Mouse (Mus musculus): ENCODE measurements at regions not wholly inside any gene's neighbourhood (a gene's known extent, or its start where the extent isn't known, plus 50 kb on each side); places are given as distances from the start of the nearest gene placed in this dataset.

DNA sequence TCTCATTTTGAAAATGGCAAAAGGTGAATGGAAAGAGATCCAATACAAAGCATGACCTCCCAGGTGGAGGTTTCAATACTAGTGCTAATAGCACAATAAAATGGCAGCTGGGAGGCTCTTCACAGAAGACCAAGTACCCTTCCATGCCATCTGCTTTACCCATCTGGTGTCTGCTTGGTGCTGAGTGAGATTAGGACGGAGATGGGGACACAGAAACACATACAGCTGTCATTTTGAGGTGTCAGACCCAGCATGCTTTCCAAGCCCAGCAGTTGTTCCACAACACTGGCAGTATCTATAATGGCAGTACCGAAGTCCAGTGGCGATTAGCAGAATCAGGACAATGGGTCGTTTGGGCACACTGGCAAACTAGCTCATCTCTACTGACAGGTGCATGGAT, 118.9 kb upstream of the 1700064H15Rik start:
- Histone ChIP-seq H3K27ac (replicated peaks) (no peak overlapping the region), H3K9me3 (replicated peaks) (no peaks in the 10 kb centered on the region), H3K9ac (no peak overlapping the region), H3K4me1 (no peaks in the 10 kb centered on the region), H3K4me2 (replicated peaks) (no peak overlapping the region), H3K27me3 (no peaks in the 10 kb centered on the region), H3K4me3 (replicated peaks) (no peak overlapping the region), H3K36me3 (no peaks in the 10 kb centered on the region)
- 78% methylated on average over 4 of the region's 4 CpGs for WGBS
- ATAC-seq (ENCODE audit: insufficient number of reproducible peaks, low FRiP score, low TSS enrichment, low read depth) = no peak

DNA sequence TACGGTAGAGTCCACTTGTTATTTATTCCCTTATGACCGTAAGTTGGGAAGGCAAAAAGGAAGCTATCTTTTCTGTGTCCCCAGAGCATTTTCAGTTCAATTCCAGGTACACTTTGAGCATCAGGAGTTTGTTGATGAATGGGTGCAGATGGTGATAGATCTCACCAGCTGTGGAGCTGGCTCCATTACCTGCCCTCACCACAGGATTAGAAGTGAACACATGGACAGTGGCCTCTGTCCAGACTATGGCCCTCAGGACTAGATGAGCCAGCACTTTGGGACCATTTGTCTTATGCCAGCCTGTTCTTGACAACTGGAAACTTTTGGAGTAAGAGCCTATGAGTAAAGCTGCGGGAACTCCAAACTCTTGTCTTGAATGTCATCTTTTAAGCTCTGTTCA, 123.5 kb upstream of the 1700064H15Rik start:
- Histone ChIP-seq H3K27ac (replicated peaks) (no peak overlapping the region), H3K4me3 (replicated peaks) (no peak overlapping the region), H3K9me3 (replicated peaks) (no peaks in the 10 kb centered on the region), H3K9ac (no peak overlapping the region), H3K4me1 (no peaks in the 10 kb centered on the region), H3K4me2 (replicated peaks) (no peak overlapping the region), H3K27me3 (no peaks in the 10 kb centered on the region), H3K36me3 (no peaks in the 10 kb centered on the region)
- WGBS = 90% methylated on average over 3 of the region's 3 CpGs
- no peak for ATAC-seq (ENCODE audit: insufficient number of reproducible peaks, low FRiP score, low TSS enrichment, low read depth)

DNA sequence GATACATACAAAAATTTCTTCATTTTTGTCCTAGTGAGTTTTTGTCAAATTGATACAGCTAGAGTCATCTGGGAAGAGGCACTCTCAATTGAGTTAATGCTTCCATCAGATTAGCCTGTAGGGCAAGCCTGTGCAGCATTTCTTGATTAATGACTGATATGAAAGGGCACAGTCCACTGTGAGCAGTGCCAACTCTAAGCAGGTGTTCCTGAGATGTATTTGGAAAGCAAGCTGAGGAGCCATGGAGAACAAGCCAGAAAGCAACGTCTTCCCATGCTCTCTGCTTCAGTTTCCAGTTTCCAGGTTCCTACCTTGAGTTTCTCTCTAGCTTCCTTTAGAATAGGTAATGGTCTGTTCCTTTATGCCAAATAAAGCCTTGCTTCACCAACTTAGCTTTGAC, 125.5 kb upstream of the 1700064H15Rik start:
- no peak for ATAC-seq (ENCODE audit: insufficient number of reproducible peaks, low FRiP score, low TSS enrichment, low read depth)
- no peaks in the 10 kb centered on the region for H3K27me3 ChIP-seq
- H3K36me3 ChIP-seq = no peaks in the 10 kb centered on the region
- no peak overlapping the region for H3K4me2 ChIP-seq (replicated peaks)
- H3K9ac ChIP-seq = no peak overlapping the region
- WGBS = 72% methylated on average over 1 of the region's 1 CpGs
- H3K4me3 ChIP-seq (replicated peaks) = no peak overlapping the region
- H3K4me1 ChIP-seq = no peaks in the 10 kb centered on the region
- H3K9me3 ChIP-seq (replicated peaks) = no peaks in the 10 kb centered on the region
- H3K27ac ChIP-seq (replicated peaks) = no peak overlapping the region

DNA sequence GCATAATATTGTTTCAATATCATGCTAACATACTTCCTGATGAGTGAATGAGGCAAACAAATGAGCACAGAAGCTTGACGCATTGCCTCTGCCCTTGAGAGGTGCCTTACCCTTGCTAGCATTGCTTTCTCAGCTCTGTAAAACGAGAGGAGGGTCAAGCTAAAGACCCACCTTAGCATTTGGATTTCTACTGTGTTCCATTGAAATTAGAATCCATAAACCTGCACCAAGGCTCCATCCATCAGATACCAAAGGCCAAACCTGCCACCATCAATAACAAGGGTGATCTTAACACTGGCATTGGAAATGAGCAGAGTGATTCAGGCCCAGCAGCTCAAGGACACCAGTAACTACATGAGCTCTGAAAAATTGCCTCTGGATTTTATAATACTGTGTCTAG, 126.2 kb upstream of the 1700064H15Rik start:
- no peaks in the 10 kb centered on the region for H3K36me3 ChIP-seq
- H3K9me3 ChIP-seq (replicated peaks) = no peaks in the 10 kb centered on the region
- H3K27me3 ChIP-seq = no peaks in the 10 kb centered on the region
- 75% methylated on average over 2 of the region's 2 CpGs for WGBS
- no peak overlapping the region for H3K27ac ChIP-seq (replicated peaks)
- ATAC-seq (ENCODE audit: insufficient number of reproducible peaks, low FRiP score, low TSS enrichment, low read depth) = no peak
- H3K9ac ChIP-seq = no peak overlapping the region
- no peak overlapping the region for H3K4me2 ChIP-seq (replicated peaks)
- no peaks in the 10 kb centered on the region for H3K4me1 ChIP-seq
- no peak overlapping the region for H3K4me3 ChIP-seq (replicated peaks)

- no peaks in the 10 kb centered on the region for H3K27me3 ChIP-seq
- no peak overlapping the region for H3K27ac ChIP-seq (replicated peaks)
- WGBS = 74% methylated on average over 3 of the region's 3 CpGs
- H3K9ac ChIP-seq = no peak overlapping the region
- H3K4me1 ChIP-seq = no peaks in the 10 kb centered on the region
- H3K4me3 ChIP-seq (replicated peaks) = no peak overlapping the region
- no peaks in the 10 kb centered on the region for H3K36me3 ChIP-seq
- H3K4me2 ChIP-seq (replicated peaks) = no peak overlapping the region
- no peaks in the 10 kb centered on the region for H3K9me3 ChIP-seq (replicated peaks)
- ATAC-seq (ENCODE audit: insufficient number of reproducible peaks, low FRiP score, low TSS enrichment, low read depth) = no peak
Measured at GRCm38 (mm10) chr3:19755136-19755535, 126.7 kb upstream of the 1700064H15Rik start.

DNA sequence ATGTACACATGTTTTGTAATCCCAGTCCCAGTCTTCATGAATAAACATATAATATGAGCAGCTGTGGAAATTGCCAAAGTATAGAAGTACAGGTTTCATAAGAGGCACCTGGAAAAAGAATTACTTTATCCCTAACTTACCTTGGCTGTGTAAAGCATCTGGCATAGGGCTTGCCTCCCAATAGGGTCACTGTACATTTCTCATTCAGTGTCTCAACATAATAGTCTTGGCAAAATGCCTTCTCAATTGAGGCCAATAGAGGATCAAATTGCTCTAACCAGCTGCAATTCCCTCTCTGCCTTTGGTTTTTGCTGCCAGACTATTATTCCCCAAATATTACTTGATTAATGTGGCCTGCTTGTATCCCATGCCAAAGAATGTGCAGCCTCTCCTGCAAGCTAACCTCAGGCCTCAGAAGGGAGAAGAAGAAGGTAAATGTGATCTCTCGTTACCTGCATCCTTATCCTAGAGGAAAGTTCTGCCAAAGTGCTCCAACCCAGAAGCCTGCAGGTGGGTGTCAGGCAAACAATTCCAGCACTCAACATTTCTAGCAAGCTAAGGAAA, 158.2 kb upstream of the Cp start:
- no peaks in the 10 kb centered on the region for H3K4me1 ChIP-seq
- peak; percentile 65 for ATAC-seq (ENCODE audit: insufficient number of reproducible peaks, low FRiP score, low TSS enrichment, low read depth)
- 54% methylated on average over 1 of the region's 1 CpGs for WGBS

GRCm38 (mm10) chr3:19810034-19810433, 146.8 kb upstream of the Cp start:
- whole genome bisulfite sequencing = 38% methylated on average over 3 of the region's 3 CpGs
- Histone ChIP-seq H3K9me3 (replicated peaks) (no peaks in the 10 kb centered on the region), H3K4me1 (no peaks in the 10 kb centered on the region), H3K9ac (no peak overlapping the region), H3K27me3 (no peaks in the 10 kb centered on the region), H3K4me3 (replicated peaks) (no peak overlapping the region), H3K27ac (replicated peaks) (no peak overlapping the region), H3K36me3 (no peaks in the 10 kb centered on the region), H3K4me2 (replicated peaks) (no peak overlapping the region)
- ATAC-seq (ENCODE audit: insufficient number of reproducible peaks, low FRiP score, low TSS enrichment, low read depth) = no peak

More for the DNA sequence above, 158.2 kb upstream of the Cp start:
- Histone ChIP-seq H3K9me3 (replicated peaks) (no peaks in the 10 kb centered on the region), H3K27ac (replicated peaks) (no peak overlapping the region), H3K27me3 (no peaks in the 10 kb centered on the region), H3K36me3 (no peaks in the 10 kb centered on the region), H3K4me3 (replicated peaks) (no peak overlapping the region), H3K9ac (no peak overlapping the region), H3K4me2 (replicated peaks) (no peak overlapping the region)

GRCm38 (mm10) chr3:19824904-19825303, 131.9 kb upstream of the Cp start:
- no peaks in the 10 kb centered on the region for H3K9me3 ChIP-seq (replicated peaks)
- no peaks in the 10 kb centered on the region for H3K4me1 ChIP-seq
- WGBS = 81% methylated on average over 1 of the region's 1 CpGs
- no peak overlapping the region for H3K4me3 ChIP-seq (replicated peaks)
- ATAC-seq (ENCODE audit: insufficient number of reproducible peaks, low FRiP score, low TSS enrichment, low read depth) = no peak
- no peaks in the 10 kb centered on the region for H3K36me3 ChIP-seq
- no peak overlapping the region for H3K4me2 ChIP-seq (replicated peaks)
- no peaks in the 10 kb centered on the region for H3K27me3 ChIP-seq
- H3K27ac ChIP-seq (replicated peaks) = no peak overlapping the region
- no peak overlapping the region for H3K9ac ChIP-seq

DNA sequence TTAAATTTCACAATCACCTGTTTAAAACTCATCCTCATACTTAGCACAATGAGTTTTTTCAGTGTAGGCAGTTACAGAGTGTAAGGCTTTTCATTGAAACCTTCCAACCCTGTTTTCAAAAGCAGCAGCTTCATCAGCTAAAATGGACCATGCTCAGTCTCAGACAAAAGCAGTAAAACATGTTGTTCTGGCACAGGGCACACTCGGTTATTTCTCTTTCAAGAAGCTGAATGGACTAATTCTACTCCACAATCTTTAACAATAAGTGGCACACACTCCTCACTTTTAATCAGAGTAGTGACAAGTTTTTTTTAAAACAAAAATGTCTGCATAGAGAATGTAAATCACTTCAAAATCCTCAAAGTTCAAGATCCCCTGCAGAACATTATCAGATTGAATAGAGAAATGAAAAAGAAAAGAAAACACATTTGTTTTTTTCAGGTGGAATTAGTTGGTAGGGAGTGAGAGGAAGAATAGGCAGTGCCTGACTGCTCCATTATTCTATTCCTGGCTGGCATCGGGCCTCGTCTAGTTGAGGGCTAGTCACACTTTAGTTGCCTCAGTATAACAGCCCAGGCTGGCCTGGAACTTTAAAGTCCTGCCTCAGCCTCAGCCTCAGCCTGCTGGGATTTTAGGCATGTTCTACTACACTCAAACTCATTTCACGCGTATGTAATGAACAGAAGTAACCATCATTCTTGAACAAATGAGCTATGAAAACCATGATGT, 128.2 kb upstream of the Cp start:
- no peak for ATAC-seq (ENCODE audit: insufficient number of reproducible peaks, low FRiP score, low TSS enrichment, low read depth)
- H3K27ac ChIP-seq (replicated peaks) = no peak overlapping the region
- no peaks in the 10 kb centered on the region for H3K36me3 ChIP-seq
- no peaks in the 10 kb centered on the region for H3K27me3 ChIP-seq
- no peak overlapping the region for H3K4me3 ChIP-seq (replicated peaks)
- H3K9ac ChIP-seq = no peak overlapping the region
- no peak overlapping the region for H3K4me2 ChIP-seq (replicated peaks)
- H3K4me1 ChIP-seq = no peaks in the 10 kb centered on the region
- WGBS = 82% methylated on average over 5 of the region's 5 CpGs
- H3K9me3 ChIP-seq (replicated peaks) = no peaks in the 10 kb centered on the region

DNA sequence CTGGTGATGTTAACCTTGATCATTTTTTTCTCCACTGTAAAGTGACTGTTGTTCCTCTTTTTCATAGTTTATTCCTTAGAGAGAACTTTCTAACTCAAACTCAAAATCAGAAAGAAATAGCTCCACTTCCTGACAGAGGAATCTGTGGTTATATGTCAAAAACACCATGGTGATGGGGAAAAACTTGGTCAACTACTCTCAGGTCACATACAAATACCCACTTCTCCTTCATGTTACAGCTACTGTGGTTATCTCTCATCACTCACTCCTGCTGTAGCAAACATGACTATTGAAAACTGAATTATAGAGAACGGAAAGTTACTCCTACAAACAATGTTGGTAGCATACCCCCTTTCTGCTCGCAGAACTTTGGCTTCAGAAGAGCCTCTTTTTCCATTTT, 127.1 kb upstream of the Cp start:
- ATAC-seq (ENCODE audit: insufficient number of reproducible peaks, low FRiP score, low TSS enrichment, low read depth) = no peak
- no peaks in the 10 kb centered on the region for H3K36me3 ChIP-seq

DNA sequence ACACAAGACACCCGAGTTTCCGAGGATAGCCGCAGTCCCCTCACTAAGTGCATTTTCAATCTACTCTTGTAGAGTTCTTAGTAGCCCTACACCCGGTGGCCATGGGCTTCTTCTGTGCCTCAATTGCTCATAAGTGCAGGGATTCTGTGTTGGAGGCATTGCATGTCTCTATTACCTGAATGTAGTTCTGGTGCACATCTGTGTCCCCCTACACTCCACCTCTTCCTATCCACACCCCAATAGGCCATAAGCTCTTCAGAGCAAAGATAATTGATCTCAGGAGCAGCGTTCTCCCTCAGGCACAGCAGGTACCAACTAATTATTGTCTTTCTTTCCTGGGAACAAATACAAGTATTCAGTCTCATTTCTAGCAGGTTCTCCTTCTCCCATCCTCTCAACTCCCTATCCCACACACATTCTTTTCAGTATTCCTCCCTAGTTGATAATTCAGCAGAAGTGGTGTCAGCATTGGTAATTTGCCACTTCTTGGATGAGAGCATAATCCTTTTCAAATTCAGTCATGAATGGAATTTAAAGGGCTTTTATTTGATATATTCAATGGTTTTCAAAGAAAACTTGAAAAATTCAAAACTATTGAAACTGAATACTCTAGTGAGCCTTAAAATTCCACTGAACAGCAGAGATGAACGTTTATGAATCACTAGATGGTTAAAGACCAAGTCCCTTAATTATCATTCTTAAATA, 108.7 kb upstream of the Cp start:
- Histone ChIP-seq H3K27me3 (no peaks in the 10 kb centered on the region), H3K4me1 (no peaks in the 10 kb centered on the region), H3K27ac (replicated peaks) (no peak overlapping the region), H3K9me3 (replicated peaks) (no peaks in the 10 kb centered on the region), H3K36me3 (no peaks in the 10 kb centered on the region), H3K4me2 (replicated peaks) (no peak overlapping the region), H3K4me3 (replicated peaks) (no peak overlapping the region), H3K9ac (no peak overlapping the region)
- WGBS = 72% methylated on average over 6 of the region's 6 CpGs
- ATAC-seq (ENCODE audit: insufficient number of reproducible peaks, low FRiP score, low TSS enrichment, low read depth) = no peak

More for the DNA sequence above, 127.1 kb upstream of the Cp start:
- H3K4me2 ChIP-seq (replicated peaks) = no peak overlapping the region
- H3K27me3 ChIP-seq = no peaks in the 10 kb centered on the region
- no peaks in the 10 kb centered on the region for H3K9me3 ChIP-seq (replicated peaks)
- WGBS = 88% methylated on average over 2 of the region's 2 CpGs
- H3K4me1 ChIP-seq = no peaks in the 10 kb centered on the region
- no peak overlapping the region for H3K27ac ChIP-seq (replicated peaks)
- H3K4me3 ChIP-seq (replicated peaks) = no peak overlapping the region
- no peak overlapping the region for H3K9ac ChIP-seq

All from embryonic facial prominence, embryonic 15.5 days (tissue).